In genomic region chr11:102315690-102316571, GRCm38 (mm10) we compare ENCODE assay signal across 8 mouse cellular contexts. TPM values are rescaled to one million over a fixed set of nuclear protein-coding genes. Genes with fewer than 3 reads are reported as not detected.
DNase-seq lines count a peak whose midpoint lies in the region; ATAC-seq lines count a peak whose summit lies in the region.

No protein-coding gene starts in this region.

- peak overlapping the region; percentile 99 for H3K4me3 ChIP-seq in erythroblast, embryonic 14.5 days (replicated peaks)
- peak overlapping the region; percentile 95 for H3K4me3 ChIP-seq in forebrain, embryonic 15.5 days
- H3K4me3 ChIP-seq in liver, embryonic 15.5 days (replicated peaks): peak overlapping the region; percentile 99

- H3K9me3 ChIP-seq in erythroblast, embryonic 14.5 days (ENCODE audit: control insufficient read depth, low read length): no peaks in the 10 kb centered on the region
- no peaks in the 10 kb centered on the region for H3K9me3 ChIP-seq in forebrain, embryonic 15.5 days
- H3K9me3 ChIP-seq in liver, embryonic 15.5 days (replicated peaks): no peaks in the 10 kb centered on the region

- H3K36me3 ChIP-seq in erythroblast, embryonic 14.5 days (ENCODE audit: control insufficient read depth): peaks cover 58% of the 10 kb centered on the region
- H3K36me3 ChIP-seq in forebrain, embryonic 15.5 days: peaks cover 38% of the 10 kb centered on the region
- peaks cover 50% of the 10 kb centered on the region for H3K36me3 ChIP-seq in liver, embryonic 15.5 days (replicated peaks)

- peaks cover 65% of the 10 kb centered on the region for H3K4me1 ChIP-seq in erythroblast, embryonic 14.5 days (ENCODE audit: control insufficient read depth)
- peaks cover 24% of the 10 kb centered on the region for H3K4me1 ChIP-seq in forebrain, embryonic 15.5 days
- H3K4me1 ChIP-seq in liver, embryonic 15.5 days (replicated peaks): peaks cover 63% of the 10 kb centered on the region

- peak; percentile 40 to 42 for DNase-seq in spleen, adult 18-20 months
- no peak for DNase-seq in spleen, adult 12 weeks (ENCODE audit: low spot score)
- DNase-seq in urinary bladder, postnatal 10 days (ENCODE audit: low spot score): no peak

- H3K9ac ChIP-seq in forebrain, embryonic 15.5 days (replicated peaks): peak overlapping the region; percentile 99
- H3K9ac ChIP-seq in liver, embryonic 15.5 days: peak overlapping the region; percentile 100

- no peak for ATAC-seq in erythroblast, adult 5-6 weeks (replicated peaks; ENCODE audit: low FRiP score, poor library complexity, severe bottlenecking)
- no peak for ATAC-seq in forebrain, embryonic 15.5 days (replicated peaks)
- no peak for ATAC-seq in liver, embryonic 15.5 days (ENCODE audit: insufficient read depth)
- ATAC-seq in frontal cortex, adult (ENCODE audit: low TSS enrichment): no peak

- H3K4me2 ChIP-seq in forebrain, embryonic 15.5 days (replicated peaks): peak overlapping the region; percentile 88
- H3K4me2 ChIP-seq in liver, embryonic 15.5 days: peak overlapping the region; percentile 99

- 7% methylated on average over 14 of the region's 14 CpGs for WGBS in forebrain, embryonic 15.5 days
- 9% methylated on average over 14 of the region's 14 CpGs for WGBS in liver, embryonic 15.5 days (ENCODE audit: insufficient replicate concordance)

- H3K27me3 ChIP-seq in erythroblast, embryonic 14.5 days (ENCODE audit: control insufficient read depth): peaks cover 5% of the 10 kb centered on the region
- H3K27me3 ChIP-seq in forebrain, embryonic 15.5 days: no peaks in the 10 kb centered on the region
- peaks cover 6% of the 10 kb centered on the region for H3K27me3 ChIP-seq in liver, embryonic 15.5 days

- H3K27ac ChIP-seq in forebrain, embryonic 15.5 days (replicated peaks): peak overlapping the region; percentile 100
- H3K27ac ChIP-seq in liver, embryonic 15.5 days (replicated peaks): peak overlapping the region; percentile 82

RNA-seq across cellular contexts. Expression of gene Ubtf, which starts 3.6 kb away (rescaled TPM):
- polyA plus RNA-seq in erythroblast, embryonic 14.5 days (2012): 10.3 and 12.3 TPM in 2 replicates
- total RNA-seq in erythroblast, adult 5-6 weeks (2015; ENCODE audit: low replicate concordance): 19.0 and 22.8 TPM in 2 replicates
- total RNA-seq in erythroblast, adult 5-6 weeks (2017; ENCODE audit: low replicate concordance): 119 and 258 TPM in 2 replicates
- polyA plus RNA-seq in forebrain, embryonic 15.5 days (2015; fragmentation: Nextera tagmentation; extraction: Ambion mirVana): 105 and 107 TPM in 2 replicates
- 50.9 and 55.2 TPM in 2 replicates for polyA plus RNA-seq in liver, embryonic 15.5 days (2015; fragmentation: Nextera tagmentation; extraction: Ambion mirVana)

RNA-seq across cellular contexts. Expression of gene Atxn7l3, which starts 19.5 kb away (rescaled TPM):
- 4.5 and 6.0 TPM in 2 replicates for polyA plus RNA-seq in erythroblast, embryonic 14.5 days (2012)
- 6.3 and 10.4 TPM in 2 replicates for total RNA-seq in erythroblast, adult 5-6 weeks (2015; ENCODE audit: low replicate concordance)
- total RNA-seq in erythroblast, adult 5-6 weeks (2017; ENCODE audit: low replicate concordance): 5.7 and 9.3 TPM in 2 replicates
- polyA plus RNA-seq in forebrain, embryonic 15.5 days (2015; fragmentation: Nextera tagmentation; extraction: Ambion mirVana): 27.6 and 29.5 TPM in 2 replicates
- 3.8 and 4.6 TPM in 2 replicates for polyA plus RNA-seq in liver, embryonic 15.5 days (2015; fragmentation: Nextera tagmentation; extraction: Ambion mirVana)

RNA-seq across cellular contexts. Expression of gene Tmub2, which starts 31.2 kb away (rescaled TPM):
- 8.1 and 8.9 TPM in 2 replicates for polyA plus RNA-seq in erythroblast, embryonic 14.5 days (2012)
- 15.9 and 17.1 TPM in 2 replicates for total RNA-seq in erythroblast, adult 5-6 weeks (2015; ENCODE audit: low replicate concordance)
- 17.0 and 28.0 TPM in 2 replicates for total RNA-seq in erythroblast, adult 5-6 weeks (2017; ENCODE audit: low replicate concordance)
- 73.1 and 73.4 TPM in 2 replicates for polyA plus RNA-seq in forebrain, embryonic 15.5 days (2015; fragmentation: Nextera tagmentation; extraction: Ambion mirVana)
- 26.1 and 28.9 TPM in 2 replicates for polyA plus RNA-seq in liver, embryonic 15.5 days (2015; fragmentation: Nextera tagmentation; extraction: Ambion mirVana)

RNA-seq across cellular contexts. Expression of gene Asb16, which starts 47.4 kb away (rescaled TPM):
- polyA plus RNA-seq in erythroblast, embryonic 14.5 days (2012): 0.01 and 0.02 TPM in 2 replicates
- total RNA-seq in erythroblast, adult 5-6 weeks (2015; ENCODE audit: low replicate concordance): not detected in 2 replicates
- not detected in 2 replicates for total RNA-seq in erythroblast, adult 5-6 weeks (2017; ENCODE audit: low replicate concordance)
- not detected in 2 replicates for polyA plus RNA-seq in forebrain, embryonic 15.5 days (2015; fragmentation: Nextera tagmentation; extraction: Ambion mirVana)
- polyA plus RNA-seq in liver, embryonic 15.5 days (2015; fragmentation: Nextera tagmentation; extraction: Ambion mirVana): 0.05 and 0.06 TPM in 2 replicates

RNA-seq across cellular contexts. Expression of gene Slc4a1, which starts 50.1 kb away (rescaled TPM):
- 575 and 672 TPM in 2 replicates for polyA plus RNA-seq in erythroblast, embryonic 14.5 days (2012)
- 4,977 and 5,433 TPM in 2 replicates for total RNA-seq in erythroblast, adult 5-6 weeks (2015; ENCODE audit: low replicate concordance)
- 6,454 and 7,565 TPM in 2 replicates for total RNA-seq in erythroblast, adult 5-6 weeks (2017; ENCODE audit: low replicate concordance)
- polyA plus RNA-seq in forebrain, embryonic 15.5 days (2015; fragmentation: Nextera tagmentation; extraction: Ambion mirVana): 1.9 and 2.6 TPM in 2 replicates
- polyA plus RNA-seq in liver, embryonic 15.5 days (2015; fragmentation: Nextera tagmentation; extraction: Ambion mirVana): 1,073 and 1,204 TPM in 2 replicates

Comparison
In these comparisons a context has a peak if more than half of its experiments do, and no peak if none do; other contexts are left out.
1. DNase-seq: peak in spleen, adult 18-20 months (2 of 2); none in spleen, adult 12 weeks (single experiment) and urinary bladder, postnatal 10 days (single experiment).
2. Peak in every context shown above with its lines, with median percentiles within 50 percentile points of each other: H3K4me3 ChIP-seq.